Mouse (Mus musculus) limb, embryonic 14.5 days (tissue): ENCODE measurements around the gene Rtf2. TPM values are rescaled to one million over a fixed set of nuclear protein-coding genes. Genes with fewer than 3 reads are reported as not detected.

Source experiments
- ATAC-seq: fragments of 200-750 bp; cut with Nextera tagmentation; 2 replicates; pipeline ENCODE4 v1.8.0; 2017; ENCODE audit warnings: low read depth, moderate number of reproducible peaks, moderate TSS enrichment; ENCODE audit not compliant: low FRiP score
- DNase-seq: peaks from one replicate; pipeline ENCODE4 v3.0.0-alpha.2; 2015; ENCODE audit warnings: low spot score
- H3K27ac ChIP-seq: fragments of 300-500 bp; sonication (generic); replicated peaks from 2 replicates; pipeline ENCODE4 v1.5.1; 2014; ENCODE audit warnings: low read depth, mild to moderate bottlenecking, low read length, moderate library complexity, mixed read lengths
- H3K27me3 ChIP-seq: fragments of 300-500 bp; sonication (generic); 2 replicates; pipeline ENCODE4 v1.6.1; 2014; ENCODE audit warnings: low read length, mixed read lengths; ENCODE audit not compliant: control insufficient read depth, insufficient read depth
- H3K36me3 ChIP-seq: fragments of 300-500 bp; sonication (generic); 2 replicates; pipeline ENCODE4 v1.6.1; 2014; ENCODE audit warnings: mild to moderate bottlenecking, low read length, moderate library complexity, mixed read lengths; ENCODE audit not compliant: control insufficient read depth, insufficient read depth
- H3K4me1 ChIP-seq: fragments of 300-500 bp; sonication (generic); 2 replicates; pipeline ENCODE4 v1.6.1; 2014; ENCODE audit warnings: antibody characterized with exemption, low read length, mixed read lengths; ENCODE audit not compliant: control insufficient read depth, insufficient read depth
- H3K4me2 ChIP-seq: fragments of 300-500 bp; sonication (generic); replicated peaks from 2 replicates; pipeline ENCODE4 v1.6.1; 2014; ENCODE audit warnings: low read depth, mild to moderate bottlenecking, low read length, moderate library complexity; ENCODE audit not compliant: severe bottlenecking
- H3K4me3 ChIP-seq: fragments of 300-500 bp; sonication (generic); replicated peaks from 2 replicates; pipeline ENCODE4 v1.5.1; 2014; ENCODE audit warnings: low read length
- H3K9ac ChIP-seq: fragments of 300-500 bp; sonication (generic); 2 replicates; pipeline ENCODE4 v1.6.1; 2014; ENCODE audit warnings: mild to moderate bottlenecking, low read depth, low read length, moderate library complexity; ENCODE audit not compliant: severe bottlenecking
- H3K9me3 ChIP-seq: fragments of 300-500 bp; sonication (generic); 2 replicates; pipeline ENCODE4 v1.6.1; 2016; ENCODE audit warnings: low read length; ENCODE audit not compliant: control insufficient read depth
- POLR2A ChIP-seq: fragments of 200-500 bp; IDR thresholded peaks from 2 replicates; pipeline ENCODE4 v1.8.0; 2012; ENCODE audit warnings: inconsistent platforms, mild to moderate bottlenecking, moderate library complexity, borderline replicate concordance; ENCODE audit not compliant: insufficient read depth, insufficient read length; ENCODE audit errors: extremely low read depth
- WGBS: fragments of 180-500 bp; shearing (Covaris S2); extraction: QIAGEN DNeasy Blood & Tissue Kit; methylation state at CpG from one replicate; pipeline ENCODE4 v1.1.7; 2014; 5-methylcytosine and 5-hydroxymethylcytosine counted together
- polyA plus RNA-seq, 2 experiments: library from polyadenylated mRNA; depleted of rRNA in 1 of 2; stranded (reverse) in 1 of 2; unstranded in 1 of 2; fragments of >200 nt; fragmentation: Nextera tagmentation in 1 of 2; extraction: Ambion mirVana in 1 of 2; gene quantifications; 2 replicates each; pipeline versions ENCODE4 v1.2.1 to v1.2.3; 2012 to 2014

Gene Rtf2
- polyA plus RNA-seq, 2 experiments: 45.9 to 69.9 TPM

DNA sequence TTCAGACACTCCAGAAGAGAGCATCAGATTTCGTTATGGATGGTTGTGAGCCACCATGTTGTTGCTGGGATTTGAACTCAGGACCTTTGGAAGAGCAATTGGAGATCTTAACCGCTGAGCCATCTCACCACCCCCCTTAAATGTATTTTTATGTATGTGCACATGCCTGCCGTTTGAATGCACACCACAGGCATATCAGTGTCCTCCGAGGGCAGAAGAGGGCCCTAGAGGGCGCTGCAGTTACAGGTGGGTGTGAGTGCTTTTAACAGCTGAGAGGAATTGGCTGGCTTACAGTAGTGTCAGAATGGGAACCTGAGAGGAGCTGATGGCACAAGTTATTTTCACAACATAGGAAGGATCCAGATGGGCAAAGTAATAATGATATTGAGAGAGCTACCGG, 34.6 kb downstream of the Rtf2 start:
- ATAC-seq (no peak), DNase-seq (no peak)

GRCm38 (mm10) chr2:172476707-172477260, 36.4 kb downstream of the Rtf2 start:
- Histone ChIP-seq H3K27me3 (no peaks in the 10 kb centered on the region), H3K9ac (no peak overlapping the region), H3K27ac (no peak overlapping the region), H3K4me1 (peaks cover 4% of the 10 kb centered on the region; the same call in 1 of the 2 replicates), H3K9me3 (no peaks in the 10 kb centered on the region), H3K4me2 (no peak overlapping the region), H3K4me3 (no peak overlapping the region), H3K36me3 (no peaks in the 10 kb centered on the region)
- ATAC-seq: no peak
- TF ChIP-seq POLR2A: no peak
- WGBS: 31% methylated on average over 10 of the region's 10 CpGs
- DNase-seq: no peak

More for the DNA sequence above, 34.6 kb downstream of the Rtf2 start:
- no peak for TF ChIP-seq POLR2A
- Histone ChIP-seq H3K4me3 (no peak overlapping the region), H3K9me3 (no peaks in the 10 kb centered on the region), H3K9ac (no peak overlapping the region), H3K4me2 (no peak overlapping the region), H3K36me3 (peaks cover 2% of the 10 kb centered on the region; the same call in 1 of the 2 replicates), H3K27me3 (no peaks in the 10 kb centered on the region), H3K27ac (no peak overlapping the region), H3K4me1 (peaks cover 4% of the 10 kb centered on the region; the same call in 1 of the 2 replicates)
- 34% methylated on average over 6 of the region's 6 CpGs for WGBS

DNA sequence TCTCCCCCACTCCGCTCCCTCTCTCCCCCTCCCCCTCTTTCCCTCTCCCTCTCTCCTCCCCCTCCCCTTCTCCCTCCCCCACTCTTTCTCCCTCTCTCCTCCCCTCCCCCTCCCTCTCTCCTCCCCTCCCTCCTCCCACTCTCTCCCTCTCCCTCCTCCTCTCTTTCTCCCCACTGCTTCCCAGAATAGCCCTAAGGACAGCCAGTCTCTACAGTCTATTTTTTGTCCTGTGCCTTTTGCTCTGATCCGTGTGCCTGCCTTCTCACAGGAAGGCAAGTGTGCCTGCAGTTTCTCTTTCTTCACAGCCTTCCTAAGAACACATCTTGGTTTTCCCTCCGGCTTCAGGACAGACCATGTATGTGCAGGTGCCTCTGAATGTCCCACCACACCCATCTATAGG, 37.0 kb downstream of the Rtf2 start:
- 53% methylated on average over 3 of the region's 3 CpGs for WGBS

GRCm38 (mm10) chr2:172477860-172478259, 37.5 kb downstream of the Rtf2 start:
- H3K27ac ChIP-seq: no peak overlapping the region
- H3K9me3 ChIP-seq: no peaks in the 10 kb centered on the region
- no peaks in the 10 kb centered on the region for H3K36me3 ChIP-seq
- H3K27me3 ChIP-seq: no peaks in the 10 kb centered on the region
- TF ChIP-seq POLR2A: no peak
- ATAC-seq (no peak), DNase-seq (peak; percentile 73)
- no peak overlapping the region for H3K4me3 ChIP-seq
- H3K4me2 ChIP-seq: no peak overlapping the region
- no peak overlapping the region for H3K9ac ChIP-seq
- 0% methylated on average over 2 of the region's 2 CpGs for WGBS
- peaks cover 4% of the 10 kb centered on the region; the same call in 1 of the 2 replicates for H3K4me1 ChIP-seq

More for the DNA sequence above, 37.0 kb downstream of the Rtf2 start:
- H3K36me3 ChIP-seq: no peaks in the 10 kb centered on the region
- no peaks in the 10 kb centered on the region for H3K9me3 ChIP-seq
- DNase-seq: no peak
- no peak overlapping the region for H3K4me3 ChIP-seq
- ATAC-seq: no peak
- H3K4me1 ChIP-seq: peaks cover 4% of the 10 kb centered on the region; the same call in 1 of the 2 replicates
- H3K27ac ChIP-seq: no peak overlapping the region
- no peak overlapping the region for H3K4me2 ChIP-seq
- TF ChIP-seq POLR2A: no peak
- H3K9ac ChIP-seq: no peak overlapping the region
- no peaks in the 10 kb centered on the region for H3K27me3 ChIP-seq

GRCm38 (mm10) chr2:172480296-172480695, 39.9 kb downstream of the Rtf2 start:
- H3K27ac ChIP-seq: no peak overlapping the region
- H3K4me3 ChIP-seq: no peak overlapping the region
- no peak for DNase-seq
- 69% methylated on average over 7 of the region's 7 CpGs for WGBS
- TF ChIP-seq POLR2A: no peak
- no peaks in the 10 kb centered on the region for H3K9me3 ChIP-seq
- H3K27me3 ChIP-seq: no peaks in the 10 kb centered on the region
- no peaks in the 10 kb centered on the region for H3K36me3 ChIP-seq
- H3K9ac ChIP-seq: no peak overlapping the region
- peaks cover 6% of the 10 kb centered on the region; the same call in 1 of the 2 replicates for H3K4me1 ChIP-seq
- H3K4me2 ChIP-seq: no peak overlapping the region
- no peak for ATAC-seq
